Mouse (Mus musculus): ENCODE data around the gene Fhl1.

Fhl1 gene

GRCm38 (mm10) chrX:56753317-56754289 lies 22.0 kb downstream of the Fhl1 start:
- no peak for DNase-seq

DNA sequence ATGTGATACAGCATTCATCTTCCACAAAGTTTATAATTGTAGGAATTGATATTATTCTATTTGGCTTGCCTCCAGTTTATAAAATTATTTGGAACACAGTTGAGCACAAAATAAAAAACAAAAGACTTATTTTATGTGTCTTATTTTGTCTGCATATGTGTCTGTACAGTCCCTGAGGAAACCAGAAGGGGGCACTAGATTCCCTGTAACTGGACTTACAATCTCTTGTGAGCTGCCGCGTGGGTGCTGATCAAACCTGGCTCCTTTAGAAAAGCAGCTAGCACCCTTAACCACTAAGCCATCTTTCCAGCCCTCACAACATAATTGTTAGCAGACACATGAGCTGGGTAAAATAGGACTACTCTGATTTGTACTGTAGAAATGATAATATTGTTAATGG lies 24.1 kb downstream of the Fhl1 start:
- peak; percentile 91 for DNase-seq

DNA sequence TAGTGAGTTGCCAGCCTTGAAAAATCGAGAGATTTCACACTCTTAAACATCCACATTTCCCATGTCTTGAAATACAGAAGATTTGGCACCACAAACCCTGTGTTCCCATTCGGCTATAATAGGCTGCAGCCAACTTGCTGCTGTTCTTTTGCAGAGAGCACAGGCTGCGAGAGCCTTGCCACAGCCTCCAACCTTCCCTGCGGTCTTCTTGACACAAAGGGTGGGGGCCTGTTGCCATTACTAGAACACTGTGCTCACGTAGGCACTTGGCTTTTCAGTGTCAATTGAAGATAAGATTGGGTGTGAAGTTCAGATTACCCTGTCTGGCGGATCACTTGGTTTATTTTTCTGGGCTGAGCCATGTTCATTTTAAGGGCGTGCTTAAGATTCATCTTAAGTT lies 24.8 kb downstream of the Fhl1 start:
- peak; percentile 84 for DNase-seq

DNA sequence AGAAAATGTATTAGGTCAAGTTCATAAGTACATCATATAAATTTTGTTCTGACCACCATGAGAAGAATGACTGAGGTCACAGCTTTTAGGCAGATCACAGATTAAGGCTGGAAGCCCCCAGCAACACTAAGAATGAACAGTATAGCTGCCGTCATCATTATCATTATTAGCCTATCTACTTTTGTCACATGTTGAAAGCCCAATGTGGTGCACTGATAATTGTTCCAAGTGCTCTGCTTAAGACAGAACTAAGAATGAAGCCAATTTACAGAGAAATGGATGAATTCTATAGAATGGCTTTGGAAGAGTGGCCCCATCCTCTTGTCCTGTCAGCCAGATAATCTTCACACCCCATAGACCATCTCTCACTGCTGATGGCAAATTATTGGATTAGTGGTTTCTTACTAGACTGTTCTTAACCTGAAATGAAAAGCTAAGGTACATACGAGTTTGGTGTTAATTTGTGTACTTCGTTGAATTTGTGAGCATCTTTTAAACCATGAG lies 28.7 kb downstream of the Fhl1 start:
- DNase-seq = no peak

GRCm38 (mm10) chrX:56769838-56770237 lies 38.3 kb downstream of the Fhl1 start:
- DNase-seq = peak; percentile 89

- DNase-seq = no peak
These were observed 40.2 kb downstream of the Fhl1 start for GRCm38 (mm10) chrX:56771751-56772150.

DNA sequence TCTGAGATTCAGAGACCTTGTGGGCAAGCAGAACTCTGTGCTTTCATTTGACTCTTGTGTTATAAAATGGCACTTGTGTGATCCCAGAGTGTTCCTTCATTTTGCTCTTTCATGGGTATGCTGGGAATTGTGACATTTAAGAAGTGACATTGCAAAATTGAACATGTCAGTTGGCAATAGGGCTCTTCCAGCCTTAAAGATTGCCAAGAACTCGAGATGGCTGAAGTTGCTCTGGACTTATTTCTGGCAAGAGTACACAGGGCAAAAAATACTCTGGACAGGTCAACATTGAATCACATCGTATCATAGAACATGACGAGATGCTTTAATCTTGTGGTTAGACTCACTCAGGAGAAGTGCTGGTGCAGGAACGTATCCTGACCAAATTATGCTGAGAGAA lies 41.7 kb downstream of the Fhl1 start:
- no peak for DNase-seq

DNA sequence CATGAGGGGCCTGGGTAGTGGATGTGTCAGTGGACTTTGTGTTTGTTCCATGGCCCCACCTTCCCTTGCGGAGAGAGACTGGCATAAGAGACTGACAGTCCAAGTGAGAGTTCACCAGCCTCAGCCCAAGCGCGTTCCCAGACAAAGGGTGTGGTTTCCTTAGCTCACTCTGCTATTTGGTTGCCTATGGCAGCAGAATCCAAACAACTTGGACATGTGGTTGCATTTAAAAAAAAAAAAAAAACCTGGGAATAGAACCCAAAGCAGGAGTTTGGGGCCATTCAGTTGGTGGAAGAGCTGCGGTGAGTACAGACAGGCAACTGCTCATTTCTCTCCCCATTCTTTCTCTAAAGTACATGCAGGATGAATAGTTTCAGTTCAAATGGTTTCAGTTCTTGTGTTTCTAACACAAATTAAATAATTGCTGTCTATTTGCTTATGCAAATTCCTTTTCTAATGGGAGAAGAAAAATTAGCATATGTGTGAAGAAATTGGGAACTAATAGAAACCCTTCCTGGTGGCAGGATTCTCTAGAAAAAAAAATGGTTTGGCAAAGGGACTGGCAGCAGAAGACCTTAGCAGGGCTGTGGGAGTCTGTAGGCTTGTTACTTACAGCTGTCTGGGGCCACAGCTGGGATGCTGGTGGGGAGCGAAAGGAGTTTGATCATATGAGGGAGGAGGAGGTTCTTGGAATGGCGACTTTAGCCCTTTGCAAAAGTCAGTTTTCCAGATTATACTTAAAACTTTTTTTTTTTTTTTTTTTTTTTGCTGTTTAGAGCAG lies 54.9 kb downstream of the Fhl1 start:
- peak; percentile 96 for DNase-seq

DNA sequence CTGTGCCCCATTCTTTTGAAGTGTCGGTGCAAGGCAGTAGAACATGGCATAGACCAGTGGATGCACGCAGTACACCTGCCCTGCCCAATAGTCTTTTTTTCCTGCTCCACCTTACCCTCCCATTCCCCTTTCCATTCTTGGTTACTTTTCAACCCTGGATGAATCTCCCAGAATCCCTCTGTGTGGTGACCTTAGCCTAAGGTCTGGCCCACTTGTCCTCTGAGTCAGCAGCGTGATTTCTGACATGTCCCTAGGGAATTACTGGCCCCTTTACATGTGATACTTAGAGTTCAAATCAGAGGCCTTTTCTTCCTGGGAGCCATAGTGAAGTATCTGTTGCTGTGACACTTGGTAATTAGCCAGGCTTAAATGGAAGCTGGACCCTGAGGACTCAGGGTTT lies 55.9 kb downstream of the Fhl1 start:
- DNase-seq = peak; percentile 89

DNA sequence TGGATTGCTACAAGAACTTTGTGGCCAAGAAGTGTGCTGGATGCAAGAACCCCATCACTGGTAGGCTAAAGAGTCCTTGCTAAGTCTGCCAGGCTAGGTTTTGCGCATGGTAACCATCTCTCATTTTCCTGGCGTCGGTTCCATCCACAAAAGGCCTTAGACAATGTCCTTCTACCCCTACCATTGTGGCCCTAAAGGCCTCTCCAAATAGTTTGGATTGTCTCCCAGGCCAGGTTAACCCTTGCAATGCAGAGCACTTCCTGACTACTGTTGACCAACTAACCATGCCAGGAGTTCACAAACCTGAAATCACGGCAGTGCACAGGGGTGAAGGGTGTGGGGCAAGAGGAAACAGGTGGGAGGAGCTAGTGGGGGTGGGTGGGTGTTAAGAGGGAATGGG lies 59.0 kb downstream of the Fhl1 start:
- DNase-seq = peak; percentile 90

GRCm38 (mm10) chrX:56791268-56791667 lies 59.7 kb downstream of the Fhl1 start:
- DNase-seq = peak; percentile 95

DNA sequence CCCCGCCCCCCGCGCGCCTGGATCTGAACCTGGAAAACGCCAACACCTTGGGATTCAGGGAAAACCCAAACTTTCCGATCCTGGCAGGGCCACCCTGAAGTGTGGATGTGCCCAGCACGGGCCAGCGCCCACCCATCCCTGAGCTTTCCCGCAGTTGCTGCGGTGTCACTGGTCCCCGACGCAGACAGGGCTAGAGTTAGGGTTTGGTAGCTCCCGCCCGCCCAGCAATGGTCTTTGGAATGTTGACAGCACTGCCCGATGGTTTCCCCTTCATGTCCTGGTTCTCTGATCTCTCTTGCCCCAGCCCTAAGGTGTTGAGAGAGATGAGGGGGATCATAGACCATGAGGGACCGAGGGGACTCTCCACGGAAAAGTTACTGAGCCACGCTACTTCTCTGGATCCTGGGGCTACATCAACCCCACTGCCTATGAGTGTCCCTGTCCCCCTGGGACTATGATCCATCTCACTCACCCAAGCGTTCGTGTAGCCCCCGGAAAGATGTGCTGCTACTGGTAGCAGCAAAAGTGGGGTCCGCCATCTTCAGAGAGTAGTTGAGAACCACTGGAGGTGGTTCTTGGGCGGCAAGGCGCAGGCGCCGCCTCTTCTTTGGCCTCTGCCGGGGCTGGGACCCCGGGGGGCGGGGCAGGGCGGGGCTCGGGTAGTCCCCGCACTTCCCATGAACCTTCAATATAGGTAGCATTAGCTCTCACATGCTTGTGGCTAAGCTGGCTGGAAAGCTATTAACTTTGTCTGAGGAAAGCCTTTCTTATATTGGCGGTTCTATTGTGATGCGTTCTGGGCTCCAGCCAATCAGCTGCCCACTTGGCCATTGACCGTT lies 90.4 kb downstream of the Fhl1 start, which contains the start of gene Map7d3:
Gene Map7d3 (minus strand): TSS at position 562 of the 839 bp plus-strand sequence.
- DNase-seq = peak; percentile 93

- DNase-seq = no peak
These were observed 95.9 kb downstream of the Fhl1 start for GRCm38 (mm10) chrX:56827492-56827891.

DNA sequence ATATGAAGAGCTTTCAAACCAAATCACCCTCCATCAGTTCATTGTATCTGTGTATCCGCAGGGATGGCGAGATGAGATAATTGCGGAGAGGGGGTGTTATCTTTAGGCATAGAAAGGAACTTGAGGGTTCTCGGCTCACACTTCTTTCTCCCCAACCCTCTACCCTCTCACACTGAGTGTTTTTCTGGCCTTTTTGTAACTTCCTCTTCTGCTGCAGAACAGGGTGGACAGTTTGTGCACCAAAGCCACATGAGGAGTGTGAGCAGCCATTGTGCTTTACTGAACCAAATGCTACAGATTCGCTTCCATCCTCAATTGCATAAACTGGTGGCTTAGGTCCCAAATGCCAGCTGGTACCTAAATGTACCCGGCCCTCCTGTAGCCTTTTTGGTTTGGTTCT lies 104.3 kb downstream of the Fhl1 start:
- DNase-seq = no peak

GRCm38 (mm10) chrX:56839369-56839768 lies 107.8 kb downstream of the Fhl1 start:
- DNase-seq = no peak

DNA sequence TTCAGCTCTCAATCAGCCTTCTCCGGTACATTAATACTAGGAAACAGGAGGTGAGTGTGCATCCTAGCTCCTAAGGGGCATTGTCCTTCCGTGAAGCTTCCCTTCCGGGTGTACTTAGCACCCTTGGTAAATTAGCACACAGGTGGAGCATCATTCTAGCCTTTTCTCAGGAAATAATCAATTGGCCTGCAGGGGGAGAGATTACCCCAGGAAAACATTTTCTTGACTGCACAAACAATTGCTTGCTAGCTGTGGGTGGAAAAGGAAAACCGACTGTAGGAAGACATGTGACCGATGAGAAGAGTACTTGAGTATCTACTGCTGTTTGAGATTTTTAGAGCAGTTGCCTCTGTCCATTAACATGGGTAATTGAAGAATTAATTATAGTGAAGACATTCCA lies 109.7 kb downstream of the Fhl1 start:
- no peak for DNase-seq

Measured in heart, adult 11 months (tissue).